22 mouse cellular contexts compared by ENCODE assay signal in the genomic region with DNA sequence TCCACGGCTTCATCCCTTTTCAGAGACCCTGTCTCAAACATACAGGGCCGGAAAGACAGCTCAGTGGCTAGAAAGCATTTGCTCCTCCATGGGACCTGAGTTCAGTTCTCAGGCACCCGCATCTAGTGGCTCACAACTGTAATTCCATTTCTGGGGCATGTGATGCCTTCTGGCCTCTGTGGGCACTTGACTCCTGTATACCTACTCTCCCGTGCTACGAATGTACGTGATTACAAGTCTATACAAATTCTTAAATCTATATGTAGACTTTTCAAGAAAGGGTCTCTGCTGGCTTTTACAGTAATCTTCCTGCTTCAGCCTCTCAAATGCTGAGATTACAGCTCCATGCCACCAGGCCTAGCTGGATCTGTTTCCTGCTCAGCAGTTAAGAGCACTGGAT. TPM values are rescaled to one million over a fixed set of nuclear protein-coding genes. Genes with fewer than 3 reads are reported as not detected.
"Had no signal": no experiment of that assay in that cellular context is flagged by ENCODE, and none has a peak within 500 bp of the region (broad histone marks: within the 10 kb centered on the region; RNA-seq: fewer than 3 reads in every experiment).

No protein-coding gene starts in this region.

- H3K4me1 ChIP-seq: stomach, embryonic 15.5 days had no signal

- ATAC-seq: inflammation-experienced regulatory T-cells, adult 6 months; liver, postnatal 0 days; lung, postnatal 0 days had no signal

- H3K9ac ChIP-seq: kidney, embryonic 15.5 days; limb, embryonic 15.5 days; liver, embryonic 14.5 days; liver, postnatal 0 days; lung, embryonic 14.5 days; neural tube, embryonic 13.5 days; stomach, embryonic 15.5 days had no signal

- H3K9me3 ChIP-seq: kidney, embryonic 15.5 days; limb, embryonic 15.5 days; neural tube, embryonic 13.5 days; stomach, embryonic 15.5 days had no signal

- H3K4me3 ChIP-seq: kidney, embryonic 15.5 days; limb, embryonic 15.5 days; myocyte; neural tube, embryonic 13.5 days; stomach, embryonic 15.5 days had no signal

- H3K27ac ChIP-seq: kidney, embryonic 15.5 days; limb, embryonic 15.5 days; liver, embryonic 14.5 days; macrophage; neural tube, embryonic 13.5 days; stomach, embryonic 15.5 days had no signal

- H3K4me2 ChIP-seq: kidney, embryonic 15.5 days; limb, embryonic 15.5 days; liver, embryonic 11.5 days; lung, embryonic 14.5 days; neural tube, embryonic 13.5 days; stomach, embryonic 15.5 days had no signal

- DNase-seq: kidney, adult 11 months; kidney, adult 8-10 months; kidney, postnatal 25 days; left cerebral cortex, postnatal 4 days; liver, postnatal 0 days; lung, embryonic 14.5 days; midbrain, embryonic 14.5 days; retina, postnatal 1 day; right cerebral cortex, postnatal 25 days; spleen, adult 18-20 months; thymus, postnatal 25 days had no signal

- H3K27me3 ChIP-seq: kidney, embryonic 15.5 days; limb, embryonic 15.5 days; neural tube, embryonic 13.5 days; stomach, embryonic 15.5 days had no signal

RNA-seq across cellular contexts. Expression of a gene that starts 25.8 kb away (rescaled TPM):
- polyA plus RNA-seq: macrophage had no signal

RNA-seq across cellular contexts. Expression of a gene that starts 40.9 kb away (rescaled TPM):
- polyA plus RNA-seq: inflammation-experienced regulatory T-cells, adult 6 months; kidney, embryonic 15.5 days; limb, embryonic 15.5 days; liver, embryonic 11.5 days; liver, embryonic 14.5 days; liver, postnatal 0 days; lung, embryonic 14.5 days; lung, postnatal 0 days; macrophage; midbrain, embryonic 14.5 days; myocyte; neural tube, embryonic 13.5 days; stomach, embryonic 15.5 days; thymus, postnatal 0 days had no signal
